Mouse (Mus musculus) embryo, embryonic 11 days (tissue): ENCODE measurements at regions not wholly inside any gene's neighbourhood (a gene's known extent, or its start where the extent isn't known, plus 50 kb on each side); places are given as distances from the start of the nearest gene placed in this dataset.

Experiments
- DNase-seq: peaks from one replicate; pipeline ENCODE4 v3.0.0-alpha.2; 2015

GRCm38 (mm10) chrX:103904038-103904696 lies 76.9 kb downstream of the Rlim start:
- DNase-seq = no peak

GRCm38 (mm10) chrX:103879329-103879935 lies 57.6 kb upstream of the Slc16a2 start:
- peak; percentile 2 for DNase-seq
